Mouse (Mus musculus) thymus, postnatal 0 days (tissue): ENCODE measurements around the gene Optc. TPM values are rescaled to one million over a fixed set of nuclear protein-coding genes. Genes with fewer than 3 reads are reported as not detected.

Experiments
- DNase-seq: peaks from one replicate; pipeline ENCODE4 v3.0.0-alpha.2; 2015; ENCODE audit warnings: low spot score
- polyA plus RNA-seq: library from polyadenylated mRNA; unstranded; fragments of >200 nt; fragmentation: Nextera tagmentation; extraction: Ambion mirVana; gene quantifications from 2 replicates; pipeline ENCODE4 v1.2.1, GENCODE M21; 2015

The Optc gene
- polyA plus RNA-seq, 1 experiment from 2014 or later, result 0.12 TPM

GRCm38 (mm10) chr1:133884090-133884489, 23.7 kb downstream of the Optc start:
- no peak for DNase-seq

DNA sequence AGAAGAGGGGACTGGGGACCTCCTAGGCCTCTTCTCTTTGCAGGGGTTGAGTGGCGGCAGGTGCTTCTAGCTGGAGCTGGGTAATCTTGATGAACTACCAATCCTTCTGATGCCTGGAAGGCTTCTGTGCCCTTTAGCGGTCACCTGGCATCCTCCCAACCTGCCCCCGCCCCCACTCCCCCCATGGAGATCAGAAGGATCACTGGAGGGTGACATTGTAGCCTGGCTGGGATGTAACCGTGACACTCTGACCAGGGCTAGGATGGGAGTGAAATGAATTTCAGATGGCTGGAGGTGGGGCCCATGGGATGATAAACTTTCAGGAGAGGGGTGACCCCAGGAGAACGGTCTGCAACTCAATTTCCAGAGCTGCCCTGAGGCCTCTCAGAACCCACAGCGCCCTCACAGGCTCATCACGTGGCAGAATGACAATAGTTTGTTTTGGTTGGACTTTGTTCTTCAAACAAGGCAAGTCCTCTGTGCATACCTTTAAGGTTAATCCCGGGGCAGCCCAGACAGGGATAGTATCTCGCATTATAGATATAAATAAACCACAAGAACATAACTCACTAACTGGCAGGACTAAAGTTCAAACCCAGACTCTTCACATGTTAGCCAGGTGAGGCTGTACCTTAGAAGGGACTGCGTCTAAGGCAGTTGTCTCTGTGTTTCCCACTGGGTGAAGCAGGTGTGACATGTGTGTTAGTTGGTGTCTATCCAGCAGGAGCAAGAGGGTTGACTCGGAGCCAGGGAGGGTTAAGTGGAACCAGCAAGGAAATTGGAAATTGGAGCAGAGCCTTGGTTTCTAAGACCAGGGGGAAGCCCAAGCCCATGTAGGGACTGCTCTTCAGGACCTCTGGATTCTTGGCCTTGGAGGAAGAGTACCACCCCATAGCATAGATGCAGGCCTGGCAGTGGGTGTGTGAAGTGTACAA, 25.2 kb downstream of the Optc start:
- DNase-seq, result no peak

- no peak for DNase-seq
These were observed 26.0 kb downstream of the Optc start for GRCm38 (mm10) chr1:133881813-133882212.

DNA sequence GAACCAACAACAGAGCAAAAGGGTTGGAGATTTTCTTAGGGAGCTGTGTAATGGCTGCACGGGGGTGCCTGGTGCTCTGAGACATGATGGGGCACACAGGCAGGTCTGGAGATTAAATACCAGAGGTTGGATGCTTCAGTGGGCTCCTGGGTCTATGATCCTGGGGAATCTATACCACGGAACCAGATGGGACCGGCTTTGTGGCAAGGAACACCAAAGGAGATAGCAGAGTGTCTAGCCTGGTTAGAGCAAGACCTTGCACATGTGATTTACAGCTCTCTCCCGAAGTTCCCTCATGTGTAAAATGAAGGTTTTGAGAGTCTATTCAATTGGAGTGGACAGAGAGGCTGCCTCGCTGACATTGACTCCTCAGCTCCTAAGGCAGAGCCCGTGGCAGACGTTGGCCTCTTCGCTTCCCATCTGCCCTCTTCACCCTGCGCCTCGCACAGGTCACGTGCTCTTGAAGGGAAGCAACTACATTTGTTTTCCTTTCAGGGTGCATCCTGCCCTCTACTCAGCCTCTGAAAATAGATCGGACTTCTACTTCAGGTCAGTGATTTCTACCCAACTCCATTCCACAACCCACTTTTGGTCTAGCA, 28.9 kb downstream of the Optc start:
- DNase-seq, result peak; percentile 20

GRCm38 (mm10) chr1:133876936-133877335, 30.9 kb downstream of the Optc start:
- DNase-seq, result no peak

DNA sequence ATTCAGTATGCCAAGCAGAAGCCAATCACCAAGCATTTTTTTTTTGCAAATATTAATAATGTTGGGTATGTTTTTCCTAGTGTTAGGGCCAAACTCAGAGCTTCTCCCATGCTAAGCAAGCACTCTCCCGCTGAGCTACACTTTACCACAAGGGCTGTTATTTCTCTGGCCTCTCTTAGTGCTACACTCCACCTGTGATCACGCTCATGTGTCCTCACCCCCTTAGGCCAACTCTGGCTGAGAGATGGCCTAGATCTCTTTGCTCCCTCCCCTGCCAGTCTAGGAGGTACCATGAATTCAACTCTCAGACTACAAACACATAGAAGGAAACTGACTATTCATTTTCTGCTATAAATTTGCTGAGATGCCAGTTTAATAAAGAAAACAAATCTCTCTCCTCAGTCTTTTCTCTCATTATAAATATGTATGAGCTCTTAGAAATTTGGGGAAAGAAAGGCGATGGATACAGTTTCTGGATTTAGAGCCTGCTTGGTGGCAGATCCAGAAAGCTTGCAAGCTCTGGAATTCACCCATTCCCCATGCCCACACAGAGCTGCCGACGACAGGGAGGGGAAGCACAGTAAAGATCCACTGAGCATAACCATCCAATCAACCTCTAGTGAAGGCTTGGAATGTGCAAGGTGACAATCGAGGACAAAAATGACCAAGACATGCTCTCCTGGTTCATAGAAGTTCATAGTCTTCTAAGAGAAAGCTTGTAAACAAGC, 34.5 kb downstream of the Optc start:
- no peak for DNase-seq

GRCm38 (mm10) chr1:133871241-133871640, 36.6 kb downstream of the Optc start:
- DNase-seq, result no peak

- DNase-seq, result no peak
These were observed 38.6 kb downstream of the Optc start for GRCm38 (mm10) chr1:133869221-133869620.

DNA sequence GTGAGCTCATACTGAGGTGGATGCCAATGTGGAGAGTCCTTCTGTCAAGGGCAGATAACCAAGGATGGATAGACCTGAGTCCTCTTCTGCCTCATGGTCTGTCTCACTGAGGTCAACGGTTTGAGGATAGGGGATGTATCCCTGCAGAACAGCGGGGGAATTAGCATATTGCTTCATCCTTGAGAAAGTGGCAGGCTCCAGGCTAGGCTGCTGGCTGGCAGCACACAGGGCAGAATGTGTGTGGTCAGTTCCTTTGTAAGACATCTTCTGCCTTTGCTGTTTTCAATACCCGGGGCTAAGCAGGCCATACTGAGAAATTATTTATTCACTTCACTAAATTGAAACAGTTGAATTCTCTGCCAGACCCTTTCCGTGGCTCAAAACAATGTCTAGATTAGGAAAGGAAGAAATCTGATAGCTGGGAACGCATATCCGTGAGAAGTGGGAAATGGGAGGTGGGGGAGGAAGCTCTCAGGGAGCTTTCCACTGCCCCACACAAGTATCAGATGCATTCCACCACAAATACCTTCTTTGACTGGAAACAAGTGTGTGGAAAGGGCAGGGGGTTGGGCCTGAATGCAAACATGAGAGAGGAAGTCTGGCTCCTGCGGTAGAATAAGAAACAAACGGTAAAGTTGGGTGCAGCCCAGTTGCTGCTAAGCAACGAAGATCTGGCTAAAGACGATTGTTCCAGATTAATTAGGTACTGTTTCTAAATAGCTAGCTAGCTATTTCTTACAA, 44.4 kb downstream of the Optc start:
- DNase-seq, result no peak

GRCm38 (mm10) chr1:133861028-133861427, 46.8 kb downstream of the Optc start:
- no peak for DNase-seq

DNA sequence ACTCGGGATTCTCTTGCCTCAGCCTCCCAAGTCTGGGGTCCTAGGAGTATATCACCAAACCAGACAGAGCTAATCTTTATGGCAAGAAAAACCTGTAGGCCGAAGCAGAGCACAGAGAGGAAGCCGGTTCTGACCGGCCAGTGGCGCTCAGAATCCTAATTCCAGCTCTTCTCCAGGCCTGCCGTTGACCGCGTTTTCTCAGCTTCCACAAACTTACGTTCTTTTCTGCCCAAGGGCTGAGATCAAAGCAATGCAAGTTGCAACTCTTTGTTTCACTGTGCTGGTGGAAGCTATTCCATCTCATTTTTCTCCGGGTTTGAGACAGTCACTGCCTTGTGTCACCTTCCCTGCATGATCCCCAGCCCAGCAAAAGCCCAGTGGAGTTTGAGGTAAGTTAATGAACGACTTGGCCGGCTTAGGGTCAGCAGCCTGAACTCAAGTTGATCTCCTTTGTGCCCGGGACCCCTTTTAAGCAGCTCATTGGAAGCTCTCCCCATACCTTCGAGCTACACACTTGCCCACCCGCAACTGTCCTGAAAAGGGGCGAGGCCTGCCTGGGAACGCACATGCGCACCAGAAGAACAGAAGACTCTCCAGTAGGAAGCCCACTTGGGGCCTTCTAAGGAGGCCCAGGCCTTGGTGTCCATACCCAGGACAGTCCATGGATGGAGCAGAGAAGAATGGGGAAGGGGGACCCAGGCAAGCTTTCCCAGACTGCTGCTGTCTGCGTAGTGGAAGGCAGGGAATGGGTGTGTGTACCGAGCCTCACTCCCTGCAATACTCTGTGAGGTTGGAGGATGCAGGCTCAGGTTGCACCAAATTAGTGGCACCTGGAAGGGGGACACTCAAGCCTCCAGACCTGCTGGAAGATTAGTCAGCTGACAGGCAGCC, 47.7 kb downstream of the Optc start:
- no peak for DNase-seq

GRCm38 (mm10) chr1:133859257-133859656, 48.5 kb downstream of the Optc start:
- no peak for DNase-seq

DNA sequence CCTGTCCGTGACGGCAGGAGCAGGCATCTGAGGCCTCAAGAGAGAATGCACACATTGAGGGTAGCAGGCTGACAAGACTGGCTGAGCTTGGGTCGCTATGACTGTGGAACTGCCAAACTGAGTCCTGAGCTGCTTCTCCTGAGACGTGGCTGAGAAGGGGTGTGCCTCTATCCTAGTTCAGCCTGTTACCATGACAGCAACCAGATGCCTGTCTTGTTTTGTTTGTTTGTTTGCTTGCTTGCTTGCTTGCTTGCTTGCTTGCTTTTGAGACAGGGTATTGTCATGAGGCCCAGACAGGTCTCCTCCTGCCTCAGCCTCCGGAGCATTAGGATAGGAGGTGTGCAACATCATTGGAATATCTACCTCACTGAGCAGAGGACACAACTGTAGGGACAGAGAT, 50.0 kb downstream of the Optc start:
- no peak for DNase-seq

DNA sequence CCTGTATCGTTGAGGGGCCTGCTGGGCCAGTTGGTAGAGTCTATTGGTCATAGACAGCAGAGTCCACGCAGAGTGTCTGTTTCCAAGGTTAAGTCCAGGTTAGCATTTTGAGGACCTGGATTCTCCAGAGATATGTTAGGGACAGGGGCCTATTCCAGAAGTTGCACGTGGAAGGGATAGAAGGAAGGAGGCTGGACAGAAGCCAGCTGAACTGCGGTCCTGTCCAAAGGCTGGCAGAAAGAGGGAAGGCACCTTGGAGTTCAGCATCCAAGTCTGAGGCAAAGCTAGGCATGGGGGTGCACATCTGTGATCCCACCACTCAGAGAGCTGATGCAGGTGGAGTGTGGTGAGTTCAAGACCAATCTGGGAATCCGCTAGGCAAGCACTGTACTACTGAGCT, 50.6 kb downstream of the Optc start:
- DNase-seq, result no peak

GRCm38 (mm10) chr1:133856655-133857054, 51.1 kb downstream of the Optc start:
- DNase-seq, result no peak

DNA sequence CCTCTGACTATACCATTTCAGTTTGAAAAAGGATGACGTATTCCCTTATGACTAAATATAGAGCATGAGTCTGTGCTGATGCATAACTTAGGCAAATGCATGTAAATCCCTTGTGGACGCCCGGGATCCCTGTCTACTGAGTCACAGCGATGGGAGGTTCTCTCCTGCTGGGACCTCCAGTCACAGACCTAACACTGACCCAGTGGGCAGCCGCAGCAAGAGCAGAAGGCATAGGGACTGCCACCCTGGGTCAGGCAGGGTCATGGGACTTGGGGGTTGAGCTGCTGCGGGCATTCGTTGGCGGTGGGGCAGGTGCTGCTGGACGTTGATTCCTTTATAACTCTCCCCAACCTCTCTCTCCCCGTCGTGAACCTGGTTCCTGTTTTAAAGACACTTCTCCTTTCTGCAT, 51.7 kb downstream of the Optc start:
- DNase-seq, result no peak

DNA sequence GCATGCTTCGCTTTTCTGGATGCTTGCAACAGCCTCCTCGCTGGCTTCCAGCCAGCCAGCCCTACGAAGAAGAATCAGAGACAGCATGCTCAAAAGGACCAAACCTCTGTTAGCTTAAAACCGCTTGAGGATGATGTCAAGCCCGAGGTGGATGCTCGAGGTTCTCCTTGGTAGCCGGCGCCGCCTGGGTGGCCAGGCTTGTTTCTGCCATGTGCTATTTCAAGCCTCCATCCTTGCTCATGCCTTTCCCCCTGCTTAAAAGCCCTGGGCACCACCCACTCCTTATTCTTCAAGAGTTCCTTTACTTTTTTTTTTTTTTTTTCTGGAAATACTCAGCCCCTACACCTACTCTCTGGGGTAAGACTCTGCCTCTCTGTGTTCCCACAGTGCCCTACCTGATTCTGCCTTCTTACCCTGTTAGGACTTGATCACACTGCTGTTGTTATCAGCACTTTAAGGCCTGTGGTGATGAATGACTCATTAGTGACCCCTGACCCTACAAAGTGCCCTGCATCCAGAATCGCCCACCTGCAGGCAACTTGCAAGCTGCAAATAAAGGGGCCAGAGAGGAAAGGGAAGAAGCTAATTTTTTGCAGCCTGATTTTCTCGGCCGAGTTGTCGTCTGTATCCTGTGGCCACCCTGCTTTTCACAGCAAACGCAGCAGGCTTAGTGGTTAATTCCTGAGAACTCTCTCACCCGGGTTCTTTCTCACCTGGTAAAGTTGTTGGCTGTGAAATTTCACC, 52.4 kb downstream of the Optc start:
- DNase-seq, result no peak

- DNase-seq, result peak; percentile 29
These were observed 53.2 kb downstream of the Optc start for GRCm38 (mm10) chr1:133854421-133855273.
